Mouse (Mus musculus) MEL (cell line): ENCODE measurements around the gene Herc1.

ENCODE experiments used
- CHD1 ChIP-seq: IDR thresholded peaks from 2 replicates; pipeline ENCODE4 v1.6.1; 2012; ENCODE audit warnings: low read depth, mild to moderate bottlenecking, inconsistent platforms, low read length, improper control_type of control experiment
- CTCF ChIP-seq, 3 experiments: IDR thresholded peaks in 2 of 3; conservative IDR thresholded peaks in 1 of 3; 2 replicates each; pipeline ENCODE4 v1.5.1; 2011 to 2012; ENCODE audit warnings: low read length in 3 of 3, low read depth in 2 of 3, mild to moderate bottlenecking in 2 of 3, improper control_type of control experiment in 1 of 3, inconsistent platforms in 1 of 3, mixed read lengths in 1 of 3, moderate library complexity in 1 of 3; ENCODE audit not compliant: control insufficient read depth in 1 of 3, insufficient read depth in 1 of 3, poor library complexity in 1 of 3, severe bottlenecking in 1 of 3
- EP300 ChIP-seq, 2 experiments: IDR thresholded peaks; 2 replicates each; pipeline ENCODE4 v1.6.1; 2011; ENCODE audit warnings: improper control_type of control experiment in 2 of 2, low read length in 2 of 2, low read depth in 1 of 2, mild to moderate bottlenecking in 1 of 2
- ETS1 ChIP-seq: IDR thresholded peaks from 2 replicates; pipeline ENCODE4 v1.6.1; 2012; ENCODE audit warnings: low read depth, mild to moderate bottlenecking, inconsistent platforms, low read length, improper control_type of control experiment, moderate library complexity
- JUND ChIP-seq: IDR thresholded peaks from 2 replicates; pipeline ENCODE4 v1.6.1; 2011; ENCODE audit warnings: low read depth, mild to moderate bottlenecking, improper control_type of control experiment, low read length
- MEF2A ChIP-seq: IDR thresholded peaks from 2 replicates; pipeline ENCODE4 v1.6.1; 2014; ENCODE audit warnings: low read depth, mild to moderate bottlenecking, inconsistent platforms, low read length, improper control_type of control experiment; ENCODE audit not compliant: poor library complexity, insufficient replicate concordance, severe bottlenecking; ENCODE audit errors: extremely low read depth
- NELFE ChIP-seq: IDR thresholded peaks from 2 replicates; pipeline ENCODE4 v1.6.1; 2011; ENCODE audit warnings: low read depth, low read length, improper control_type of control experiment
- POLR2A ChIP-seq, 2 experiments: IDR thresholded peaks; 2 replicates each; pipeline ENCODE4 v1.6.1; 2011 to 2012; ENCODE audit warnings: low read length in 2 of 2, mild to moderate bottlenecking in 2 of 2, control low read depth in 1 of 2, improper control_type of control experiment in 1 of 2, low read depth in 1 of 2, moderate library complexity in 1 of 2; ENCODE audit not compliant: control insufficient read depth in 1 of 2, insufficient read depth in 1 of 2, poor library complexity in 1 of 2
- POLR2AphosphoS5 ChIP-seq: IDR thresholded peaks from 2 replicates; pipeline ENCODE4 v1.6.1; 2012; ENCODE audit warnings: low read depth, borderline replicate concordance, mild to moderate bottlenecking, inconsistent platforms, low read length, moderate library complexity, mixed read lengths
- SIN3A ChIP-seq: IDR thresholded peaks from 2 replicates; pipeline ENCODE4 v1.6.1; 2012; ENCODE audit warnings: low read length, improper control_type of control experiment, inconsistent platforms
- TAL1 ChIP-seq: IDR thresholded peaks from 2 replicates; pipeline ENCODE4 v1.6.1; 2012; ENCODE audit warnings: mild to moderate bottlenecking, inconsistent platforms, low read length, moderate library complexity, mixed read lengths
- TCF12 ChIP-seq: IDR thresholded peaks from 2 replicates; pipeline ENCODE4 v1.6.1; 2014; ENCODE audit warnings: low read depth, mild to moderate bottlenecking, inconsistent platforms, low read length, improper control_type of control experiment, moderate library complexity
- USF1 ChIP-seq: IDR thresholded peaks from 2 replicates; pipeline ENCODE4 v1.6.1; 2014; ENCODE audit warnings: low read depth, mild to moderate bottlenecking, inconsistent platforms, low read length, improper control_type of control experiment, moderate library complexity
- ZNF384 ChIP-seq: IDR thresholded peaks from 2 replicates; pipeline ENCODE4 v1.6.1; 2012; ENCODE audit warnings: low read depth, mild to moderate bottlenecking, inconsistent platforms, low read length, improper control_type of control experiment

DNA sequence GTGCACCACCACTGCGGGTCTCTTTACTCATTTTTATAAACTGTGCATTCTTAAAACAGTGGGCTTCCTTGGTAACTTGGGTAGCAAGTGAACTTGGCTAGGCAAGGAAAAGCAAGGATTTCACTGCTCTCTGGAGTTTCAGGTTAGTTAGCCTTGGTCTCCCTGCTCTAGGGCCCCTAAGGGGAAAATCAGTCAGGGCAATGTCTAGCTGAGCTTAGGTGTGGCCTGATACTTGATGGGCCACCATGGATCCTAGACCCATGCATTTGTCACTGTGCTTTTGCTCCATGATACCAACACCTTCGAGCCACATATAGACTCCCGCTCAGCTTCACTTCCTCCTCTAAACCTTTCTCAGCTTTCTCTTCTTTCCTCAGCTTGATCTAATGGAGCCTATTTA lies 171.3 kb downstream of the Herc1 start:
- no peak for TF ChIP-seq CTCF (IDR thresholded peaks at IDR 0.05 in 2 of 3, conservative IDR thresholded peaks at IDR 0.05 in 1 of 3; ENCODE audit: control insufficient read depth in 1 of 3, insufficient read depth in 1 of 3, low read depth in 2 of 3, low read length in 3 of 3, poor library complexity in 1 of 3, severe bottlenecking in 1 of 3)
- no peak for TF ChIP-seq CHD1
- TF ChIP-seq POLR2A (IDR thresholded peaks at IDR 0.05; ENCODE audit: control insufficient read depth in 1 of 2, insufficient read depth in 1 of 2, low read depth in 1 of 2, low read length in 2 of 2, poor library complexity in 1 of 2) = no peak
- TF ChIP-seq USF1 = no peak
- no peak for TF ChIP-seq TCF12
- no peak for TF ChIP-seq EP300 (IDR thresholded peaks at IDR 0.05; ENCODE audit: low read depth in 1 of 2, low read length in 2 of 2)
- no peak for TF ChIP-seq POLR2AphosphoS5
- TF ChIP-seq TAL1 = no peak
- TF ChIP-seq MEF2A = no peak
- no peak for TF ChIP-seq ETS1
- no peak for TF ChIP-seq JUND
- TF ChIP-seq NELFE = no peak
- TF ChIP-seq ZNF384 = no peak
- no peak for TF ChIP-seq SIN3A
